In genomic region chr9:58747328-58747755, GRCm38 (mm10) we compare ENCODE assay signal across 13 mouse cellular contexts. TPM values are rescaled to one million over a fixed set of nuclear protein-coding genes. Genes with fewer than 3 reads are reported as not detected.
DNase-seq lines count a peak whose midpoint lies in the region; ATAC-seq and TF ChIP-seq lines count a peak whose summit lies in the region.
"Had no signal": no experiment of that assay in that cellular context is flagged by ENCODE, and none has a peak within 500 bp of the region (broad histone marks: within the 10 kb centered on the region; RNA-seq: fewer than 3 reads in every experiment).

No protein-coding gene starts in this region.

- WGBS in forebrain, embryonic 13.5 days = 12% methylated on average over 6 of the region's 6 CpGs
- WGBS in limb, embryonic 12.5 days = 12% methylated on average over 6 of the region's 6 CpGs
- 74% methylated on average over 6 of the region's 6 CpGs for WGBS in thymus, adult 2 months
- 71% methylated on average over 6 of the region's 6 CpGs for WGBS in heart, embryonic 11.5 days (ENCODE audit: insufficient replicate concordance)

- H3K9ac ChIP-seq in forebrain, embryonic 13.5 days = no peak overlapping the region
- no peak overlapping the region for H3K9ac ChIP-seq in limb, embryonic 12.5 days (replicated peaks)
- H3K9ac ChIP-seq in heart, embryonic 11.5 days (ENCODE audit: low read depth, low read length) = no peak overlapping the region

- peak overlapping the region; percentile 39 for H3K4me2 ChIP-seq in forebrain, embryonic 13.5 days
- H3K4me2 ChIP-seq in limb, embryonic 12.5 days = peak overlapping the region; percentile 23; the same call in 1 of the 2 replicates
- H3K4me2 ChIP-seq in heart, embryonic 11.5 days = no peak overlapping the region

- DNase-seq in retina, embryonic 14.5 days (ENCODE audit: low spot score) = peak; percentile 18
- DNase-seq in retina, postnatal 1 day = no peak
- DNase-seq in urinary bladder, postnatal 36 days (ENCODE audit: low spot score in 2 of 2) = no peak
- no peak for DNase-seq in thymus, adult 2 months
- DNase-seq: cerebellum, postnatal 25 days; lung, adult 18-20 months had no signal

- TF ChIP-seq POLR2A in thymus, adult 2 months (IDR thresholded peaks at IDR 0.05; ENCODE audit: control insufficient read depth, extremely low read depth, insufficient read depth, low read length, poor library complexity) = no peak

- ATAC-seq in forebrain, embryonic 13.5 days = peak; percentile 63; the same call in 1 of the 2 replicates
- no peak for ATAC-seq in limb, embryonic 12.5 days (ENCODE audit: insufficient number of reproducible peaks, insufficient read depth, low FRiP score, low TSS enrichment, low read depth)
- no peak for ATAC-seq in heart, embryonic 11.5 days (replicated peaks; ENCODE audit: insufficient number of reproducible peaks, low FRiP score, low TSS enrichment)

- H3K4me3 ChIP-seq in forebrain, embryonic 13.5 days = no peak overlapping the region
- no peak overlapping the region for H3K4me3 ChIP-seq in limb, embryonic 12.5 days (replicated peaks)
- no peak overlapping the region for H3K4me3 ChIP-seq in thymus, adult 2 months (ENCODE audit: control insufficient read depth, insufficient read depth, low read length)
- no peak overlapping the region for H3K4me3 ChIP-seq in heart, embryonic 11.5 days (ENCODE audit: low read depth, low read length)
- H3K4me3 ChIP-seq: heart, embryonic 10.5 days had no signal

- H3K9me3 ChIP-seq in forebrain, embryonic 13.5 days (replicated peaks) = no peaks in the 10 kb centered on the region
- H3K9me3 ChIP-seq in limb, embryonic 12.5 days = no peaks in the 10 kb centered on the region
- H3K9me3 ChIP-seq in heart, embryonic 11.5 days (replicated peaks; ENCODE audit: control insufficient read depth, low read length) = no peaks in the 10 kb centered on the region
- H3K9me3 ChIP-seq: heart, embryonic 10.5 days had no signal

- H3K27ac ChIP-seq in forebrain, embryonic 13.5 days = peak overlapping the region; percentile 54; the same call in 1 of the 2 replicates
- H3K27ac ChIP-seq in limb, embryonic 12.5 days = no peak overlapping the region
- no peak overlapping the region for H3K27ac ChIP-seq in thymus, adult 2 months (ENCODE audit: control insufficient read depth, insufficient read depth, low read length)
- no peak overlapping the region for H3K27ac ChIP-seq in heart, embryonic 11.5 days (ENCODE audit: low read depth, low read length)
- H3K27ac ChIP-seq: heart, embryonic 10.5 days; stomach, postnatal 0 days had no signal

- peaks cover 17% of the 10 kb centered on the region for H3K4me1 ChIP-seq in forebrain, embryonic 13.5 days
- peaks cover 16% of the 10 kb centered on the region for H3K4me1 ChIP-seq in limb, embryonic 12.5 days (replicated peaks)
- no peaks in the 10 kb centered on the region for H3K4me1 ChIP-seq in thymus, adult 2 months (replicated peaks; ENCODE audit: control insufficient read depth, insufficient read depth, low read length)
- H3K4me1 ChIP-seq in heart, embryonic 11.5 days (ENCODE audit: control insufficient read depth, insufficient read depth, low read length) = peaks cover 7% of the 10 kb centered on the region; the same call in 1 of the 2 replicates

- H3K27me3 ChIP-seq in forebrain, embryonic 13.5 days = no peaks in the 10 kb centered on the region
- no peaks in the 10 kb centered on the region for H3K27me3 ChIP-seq in limb, embryonic 12.5 days
- H3K27me3 ChIP-seq in thymus, adult 2 months (ENCODE audit: control insufficient read depth, insufficient read depth, low read length) = no peaks in the 10 kb centered on the region; the same call in 1 of the 2 replicates
- H3K27me3 ChIP-seq in heart, embryonic 11.5 days (ENCODE audit: control insufficient read depth, insufficient read depth, low read length) = no peaks in the 10 kb centered on the region

- no peak for TF ChIP-seq CTCF in thymus, adult 2 months (IDR thresholded peaks at IDR 0.05; ENCODE audit: borderline replicate concordance, control insufficient read depth, extremely low read depth, insufficient read depth, low read length, poor library complexity)

- no peaks in the 10 kb centered on the region for H3K36me3 ChIP-seq in forebrain, embryonic 13.5 days (ENCODE audit: poor library complexity, severe bottlenecking)
- H3K36me3 ChIP-seq in limb, embryonic 12.5 days = no peaks in the 10 kb centered on the region
- no peaks in the 10 kb centered on the region for H3K36me3 ChIP-seq in thymus, adult 2 months (ENCODE audit: control insufficient read depth, insufficient read depth, low read length)
- H3K36me3 ChIP-seq in heart, embryonic 11.5 days (ENCODE audit: control insufficient read depth, insufficient read depth, low read length) = no peaks in the 10 kb centered on the region
- H3K36me3 ChIP-seq: heart, embryonic 10.5 days had no signal

RNA-seq across cellular contexts. Expression of gene Rec114, which starts 3.6 kb away (rescaled TPM):
- 1.5 and 1.6 TPM in 2 replicates for polyA plus RNA-seq in forebrain, embryonic 13.5 days (2015; fragmentation: Nextera tagmentation; extraction: Ambion mirVana)
- polyA plus RNA-seq in limb, embryonic 12.5 days (2016; fragmentation: Nextera tagmentation; extraction: Ambion mirVana) = 1.4 and 2.1 TPM in 2 replicates
- 0.79 TPM in 1 of 2 replicates, not detected in the other for polyA plus RNA-seq in thymus, adult 2 months (2012; rRNA removed)
- polyA plus RNA-seq in heart, embryonic 11.5 days (2014; fragmentation: Nextera tagmentation; extraction: Ambion mirVana) = 15.5 and 15.6 TPM in 2 replicates
- polyA plus RNA-seq: large intestine, adult 2 months; small intestine, adult 2 months had no signal
